Mouse (Mus musculus) C2C12 (cell line): Measurements from ENCODE around the gene Slc32a1.

Experiments used
- CTCF ChIP-seq: IDR thresholded peaks from one replicate; pipeline ENCODE4 v1.5.1; 2011; ENCODE audit not compliant: control insufficient read depth, insufficient read depth, insufficient read length
- FOSL1 ChIP-seq: IDR thresholded peaks from one replicate; pipeline ENCODE4 v1.8.0; 2011; ENCODE audit warnings: mild to moderate bottlenecking, low read length; ENCODE audit not compliant: poor library complexity, insufficient read depth, severe bottlenecking

- TF ChIP-seq CTCF (no peak), FOSL1 (no peak)
Measured at GRCm38 (mm10) chr2:158642587-158642986, 32.0 kb downstream of the Slc32a1 start.
